Mouse (Mus musculus): ENCODE results near the gene Atxn10.

Gene Atxn10

DNA sequence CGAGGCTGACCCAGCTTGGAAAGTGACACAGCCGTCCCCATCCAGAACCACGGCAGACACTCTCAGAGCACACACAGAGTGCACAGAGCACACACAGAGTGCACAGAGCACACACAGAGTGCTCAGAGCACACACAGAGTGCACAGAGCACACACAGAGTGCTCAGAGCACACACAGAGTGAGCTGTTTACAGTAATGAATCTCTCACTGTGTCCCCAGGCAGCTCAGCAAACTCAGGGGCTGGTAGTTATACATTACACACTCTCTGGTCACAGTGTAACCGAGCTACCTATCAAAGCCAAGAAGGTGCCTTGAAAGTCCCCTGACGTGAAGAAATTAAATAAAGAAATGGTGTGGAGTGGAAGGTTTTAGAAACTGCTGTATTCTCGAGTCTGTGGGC, 133.4 kb downstream of the Atxn10 start:
- no peak for DNase-seq (ENCODE audit: low spot score in 2 of 2)

DNA sequence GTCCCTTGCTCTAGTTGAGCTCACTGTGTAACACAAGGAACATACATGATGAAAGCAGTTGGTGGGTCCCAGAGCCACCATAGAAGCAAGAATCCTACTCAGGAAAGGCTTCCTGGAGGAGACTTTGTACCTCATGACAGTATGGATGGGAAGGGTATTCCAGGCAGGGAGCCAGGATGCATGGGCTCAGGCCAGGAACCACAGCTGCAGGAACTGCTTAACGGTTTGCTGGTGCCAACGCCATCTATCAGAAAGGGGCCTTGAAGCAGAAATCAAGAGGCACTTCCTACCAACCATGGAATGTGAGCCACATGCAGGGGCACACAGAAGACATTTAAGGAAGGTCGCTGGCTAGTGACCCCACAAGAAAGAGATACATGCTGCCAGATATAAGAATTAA, 138.7 kb downstream of the Atxn10 start:
- DNase-seq (ENCODE audit: low spot score in 2 of 2), result peak in 1 of 2 experiments; percentile 73

DNA sequence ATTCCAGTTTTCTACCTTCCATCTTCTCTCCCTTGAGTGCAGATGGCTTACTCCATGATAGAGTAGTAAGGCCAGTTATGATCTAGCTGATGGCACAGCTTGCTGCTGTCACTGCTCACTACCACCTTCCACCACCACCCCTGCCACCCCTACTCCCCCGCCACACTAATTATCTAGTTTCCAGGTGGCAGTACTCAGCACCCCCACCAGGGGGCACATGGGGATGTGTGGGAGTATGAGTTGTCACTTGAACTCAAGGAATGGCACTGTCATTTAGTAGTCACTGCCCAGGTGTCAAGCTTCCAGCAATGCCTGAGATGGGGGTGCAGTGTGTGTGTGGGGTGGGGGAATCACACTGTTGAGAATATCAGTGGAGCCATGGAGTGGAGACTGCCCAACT, 141.5 kb downstream of the Atxn10 start:
- DNase-seq (ENCODE audit: low spot score in 2 of 2), result peak; percentile 59 to 78

DNA sequence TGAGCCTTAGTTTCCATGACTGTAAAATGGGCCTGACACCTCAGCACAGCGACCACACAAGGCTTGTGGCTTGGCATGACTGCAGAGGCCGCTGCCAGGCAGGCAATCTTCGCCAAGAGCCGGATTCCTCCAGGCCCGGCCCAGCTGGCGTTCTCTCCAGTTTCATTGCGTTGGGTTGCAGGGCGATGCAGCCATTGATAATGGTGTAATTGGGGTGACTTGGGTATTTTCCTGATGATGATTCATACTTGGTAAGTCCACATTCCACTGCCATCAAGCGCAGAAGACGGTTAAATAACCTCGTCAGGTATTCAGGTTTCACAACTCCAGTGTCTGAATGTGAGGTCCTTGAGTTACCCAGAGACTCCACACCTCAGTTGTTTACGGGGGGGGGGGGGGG, 143.3 kb downstream of the Atxn10 start:
- peak in 1 of 2 experiments; percentile 51 for DNase-seq (ENCODE audit: low spot score in 2 of 2)

DNA sequence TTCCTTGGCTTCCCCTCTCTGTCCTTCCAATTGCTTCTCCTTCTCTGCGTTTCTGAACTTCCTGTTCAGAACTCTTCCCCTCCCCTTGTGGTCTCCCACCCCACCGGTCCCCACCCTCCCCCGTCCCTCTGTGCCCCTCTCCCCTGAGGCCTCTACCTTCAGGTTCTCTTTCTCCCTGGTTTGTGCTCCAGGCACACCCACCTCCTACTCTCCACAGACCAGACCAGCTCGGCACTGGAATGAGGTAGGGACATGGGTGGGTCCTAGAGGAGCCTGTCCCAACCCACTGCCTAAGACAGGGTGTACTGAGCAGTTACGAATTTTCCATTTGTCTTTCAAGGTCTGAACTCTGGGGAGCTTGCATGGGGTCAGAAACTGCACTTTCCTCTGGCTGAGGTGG, 143.9 kb downstream of the Atxn10 start:
- no peak for DNase-seq (ENCODE audit: low spot score in 2 of 2)

DNA sequence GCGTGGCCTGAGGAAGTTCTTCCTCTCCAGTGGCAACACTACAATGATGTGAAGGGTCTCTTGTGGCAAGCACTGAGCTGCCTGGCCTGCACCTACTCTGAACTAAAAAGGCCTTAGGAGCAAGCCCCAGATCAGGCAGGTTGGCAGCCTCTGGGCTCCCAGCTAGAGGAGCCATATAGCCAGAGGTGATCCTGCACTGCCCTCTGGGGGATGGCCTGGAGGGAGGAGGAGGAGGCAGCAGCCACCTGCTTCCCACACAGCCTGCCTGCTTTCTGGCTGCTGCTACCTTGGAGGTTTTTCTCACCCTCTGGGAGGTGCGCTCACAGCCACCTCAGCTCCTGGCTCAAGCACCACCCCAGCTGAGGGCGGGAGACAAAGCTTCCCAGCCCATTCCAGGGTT, 144.6 kb downstream of the Atxn10 start:
- DNase-seq (ENCODE audit: low spot score in 2 of 2), result no peak

DNA sequence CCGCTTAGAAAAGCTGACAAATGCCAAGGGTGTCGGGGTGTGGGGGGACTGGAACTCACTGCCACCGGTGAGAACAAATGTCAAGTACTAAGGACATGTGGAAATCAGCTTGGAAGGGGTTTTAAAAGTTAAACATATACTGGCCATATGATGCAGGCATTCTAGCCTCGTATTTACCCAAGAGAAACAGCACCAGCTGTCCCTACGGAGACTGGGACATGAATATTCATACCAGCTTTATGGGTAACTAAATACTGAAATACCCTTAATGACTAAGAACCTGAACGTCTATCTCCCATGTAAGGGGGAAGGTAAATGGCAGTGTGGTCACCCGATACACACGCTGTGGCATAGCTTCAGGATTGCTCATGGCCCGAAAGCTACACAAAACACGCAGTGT, 152.9 kb downstream of the Atxn10 start:
- DNase-seq (ENCODE audit: low spot score in 2 of 2), result no peak

DNA sequence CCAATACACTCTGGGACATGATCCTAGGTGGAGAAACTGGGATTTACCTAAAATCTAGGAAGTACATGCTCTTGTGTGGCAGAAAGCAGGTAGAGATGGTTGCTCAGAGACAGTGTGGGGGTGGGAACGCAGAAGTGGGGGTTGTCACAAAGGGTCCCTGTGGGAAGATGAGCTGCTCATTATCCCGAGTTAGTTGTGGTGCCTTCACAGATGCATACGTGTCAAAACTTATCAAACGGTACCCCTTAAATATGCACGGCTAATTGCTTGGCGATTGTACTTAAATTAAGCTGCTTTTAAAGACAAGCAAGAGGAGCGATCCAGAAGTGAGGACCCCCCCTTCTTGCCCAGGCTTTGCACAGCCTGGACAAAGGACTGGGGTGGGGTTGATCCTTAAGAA, 153.7 kb downstream of the Atxn10 start:
- no peak for DNase-seq (ENCODE audit: low spot score in 2 of 2)

DNA sequence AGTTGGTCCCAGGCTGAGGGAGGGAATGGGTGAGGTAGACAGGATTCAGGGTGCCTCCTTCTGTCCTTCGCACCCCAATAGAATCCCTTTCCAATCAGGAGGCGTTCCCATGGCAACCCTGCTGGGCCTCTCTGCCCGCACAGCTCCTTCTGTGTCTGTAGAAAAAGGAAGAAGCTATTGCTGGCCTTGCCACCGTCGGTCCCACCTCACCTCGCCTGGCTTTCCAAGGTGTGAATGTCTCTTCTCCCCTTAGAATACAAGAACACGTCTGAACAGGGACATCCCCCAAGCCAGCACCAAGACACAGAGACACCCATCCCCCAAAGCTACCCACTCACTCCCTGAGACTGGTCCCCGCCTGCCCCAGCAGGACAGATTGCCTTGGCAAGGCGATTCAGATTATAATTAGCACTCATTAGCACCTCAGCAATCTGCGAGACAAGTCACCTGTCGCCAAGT, 158.1 kb downstream of the Atxn10 start:
- DNase-seq (ENCODE audit: low spot score in 2 of 2), result no peak

DNA sequence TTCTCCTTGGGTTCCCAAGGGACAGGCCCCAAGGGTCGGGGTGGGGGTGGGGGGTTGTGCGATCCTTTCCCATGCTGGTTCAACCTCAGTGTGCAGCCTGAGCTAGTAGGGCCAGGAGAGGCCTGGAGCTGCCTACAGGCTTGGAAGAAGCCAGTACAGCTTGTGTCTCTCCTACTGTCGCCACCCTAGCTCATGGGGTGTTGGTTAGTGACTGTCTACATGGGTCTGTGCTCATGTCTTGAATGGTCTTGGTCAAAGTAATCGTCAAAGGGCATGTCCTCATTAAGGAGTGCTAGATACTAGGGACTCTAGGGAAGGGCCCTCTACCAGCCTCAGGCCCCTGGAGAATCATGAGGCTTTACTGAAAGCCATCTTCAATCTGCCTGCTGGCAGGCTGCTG, 161.5 kb downstream of the Atxn10 start:
- DNase-seq (ENCODE audit: low spot score in 2 of 2), result no peak

DNA sequence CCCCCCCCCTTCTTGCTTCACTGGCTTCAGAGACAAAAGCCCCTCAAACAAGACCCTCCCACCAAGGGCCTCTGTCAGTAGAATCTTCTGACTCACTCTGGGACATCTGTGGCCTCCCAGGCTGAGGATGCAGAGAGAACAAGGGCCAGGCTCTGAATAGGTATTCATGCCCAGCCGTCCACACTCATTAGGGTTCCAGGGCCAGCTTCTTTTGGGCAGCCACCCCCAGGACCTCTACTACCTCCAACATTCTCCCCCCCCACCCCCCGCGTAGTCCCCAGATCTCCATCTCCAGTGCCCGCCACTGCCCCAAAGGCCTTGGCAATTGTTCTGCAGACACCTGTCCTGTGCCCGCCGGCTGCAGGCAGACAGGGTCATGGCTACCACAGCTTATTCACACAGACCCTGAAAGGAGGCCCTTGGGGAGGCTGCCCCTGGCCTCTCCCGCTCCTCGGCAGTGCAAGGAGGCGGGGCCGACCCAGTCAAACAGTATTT, 162.0 kb downstream of the Atxn10 start:
- DNase-seq (ENCODE audit: low spot score in 2 of 2), result no peak

DNA sequence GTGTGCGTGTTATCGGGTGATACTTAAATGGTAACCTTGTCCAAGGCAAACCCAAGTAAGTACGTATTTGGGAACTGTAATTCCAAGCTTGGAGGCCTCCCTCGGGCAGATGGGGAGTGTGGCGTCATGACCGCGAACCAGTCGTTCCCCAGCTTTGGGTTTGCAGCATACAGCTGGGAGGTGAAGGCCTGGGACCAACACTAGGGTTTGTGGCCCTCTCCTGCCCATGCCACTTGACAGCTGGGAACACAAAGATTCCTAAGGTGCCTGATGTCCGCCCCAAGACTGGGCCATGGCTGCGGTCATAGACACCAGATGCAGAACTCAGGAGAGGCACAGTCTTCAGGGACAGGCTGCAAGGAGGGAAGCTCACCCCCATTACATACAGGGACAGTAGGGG, 164.2 kb downstream of the Atxn10 start:
- DNase-seq (ENCODE audit: low spot score in 2 of 2), result no peak

DNA sequence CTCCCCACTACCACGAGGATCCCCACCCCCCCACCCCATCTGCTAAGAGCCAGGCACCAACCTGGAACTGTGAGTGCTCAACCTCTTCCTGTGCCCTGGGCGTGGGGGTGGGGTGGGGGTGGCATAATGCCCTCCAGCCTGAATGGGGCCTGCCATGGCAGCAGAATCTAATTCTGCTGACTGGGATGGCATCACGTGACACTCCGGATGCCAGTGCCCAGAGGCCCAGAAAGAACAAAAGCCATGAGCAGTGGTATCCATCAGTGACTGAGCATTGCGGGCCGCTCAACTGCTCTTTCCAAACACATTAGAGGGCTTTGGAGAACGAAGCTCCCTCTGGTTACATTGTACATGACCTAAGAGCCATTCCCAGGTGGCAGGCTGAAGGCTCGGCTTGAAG, 167.1 kb downstream of the Atxn10 start, which contains the start of gene 7530416G11Rik:
Gene 7530416G11Rik (minus strand): TSS at position 101 of the 400 bp plus-strand sequence.
- DNase-seq (ENCODE audit: low spot score in 2 of 2), result no peak

DNA sequence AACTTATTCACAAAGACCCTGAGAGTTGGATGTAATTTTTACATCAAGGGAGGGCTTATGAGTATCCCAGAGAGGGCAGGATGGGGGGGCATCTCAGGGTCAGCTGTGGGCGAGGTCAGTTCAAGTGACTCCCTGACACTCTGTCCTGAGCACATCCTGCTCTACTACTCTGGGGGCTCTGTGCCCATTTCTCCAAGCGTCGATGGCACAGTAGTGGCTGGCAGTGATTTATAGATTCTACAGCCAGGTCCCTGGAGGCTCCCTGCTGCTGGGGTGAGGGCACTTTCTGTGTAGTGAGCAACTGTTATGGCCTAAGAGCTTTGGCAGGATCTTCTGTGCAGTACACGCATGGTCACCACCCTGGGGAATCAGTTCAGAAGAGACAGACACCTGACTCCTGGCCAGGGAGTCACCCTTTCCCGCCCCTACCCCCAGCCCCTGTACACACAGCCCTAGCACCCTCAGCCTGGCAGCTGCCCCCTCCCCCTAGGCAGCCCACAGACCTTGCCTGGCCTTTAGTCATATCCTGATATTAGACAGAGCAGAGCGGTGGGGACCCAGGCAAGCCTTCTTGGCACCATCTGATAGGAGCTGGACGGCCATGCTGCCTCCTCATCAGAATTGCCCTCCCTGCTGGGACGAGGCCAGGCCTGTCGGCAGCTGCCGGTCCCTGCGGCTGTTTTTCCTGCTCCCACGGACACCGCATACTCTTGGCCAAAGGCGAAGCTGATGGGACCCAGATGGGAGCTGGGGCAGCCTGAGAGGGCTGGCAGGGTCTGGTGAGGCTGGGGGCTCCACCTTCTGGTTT, 169.3 kb downstream of the Atxn10 start:
- DNase-seq (ENCODE audit: low spot score in 2 of 2), result peak in 1 of 2 experiments; percentile 76

DNA sequence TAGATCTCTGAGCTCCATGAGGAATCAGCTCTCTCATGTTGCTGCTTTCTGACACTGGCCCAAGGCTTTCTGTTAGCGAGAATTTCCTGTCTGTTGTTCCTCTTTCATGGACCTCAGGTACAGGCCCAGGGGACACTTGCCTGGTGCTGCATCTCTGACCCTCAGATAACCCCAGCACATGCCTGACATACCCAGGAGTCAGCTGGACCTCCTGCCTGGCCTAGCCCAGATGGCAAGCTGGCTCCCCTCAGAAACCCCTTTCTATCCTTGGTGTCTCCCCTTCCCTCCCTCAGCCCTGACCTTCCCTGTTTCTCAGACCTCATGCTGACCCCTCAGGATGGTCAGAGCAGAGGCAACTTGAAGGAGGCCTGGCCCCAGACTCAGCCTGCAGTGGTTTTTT, 170.6 kb downstream of the Atxn10 start:
- DNase-seq (ENCODE audit: low spot score in 2 of 2), result no peak

DNA sequence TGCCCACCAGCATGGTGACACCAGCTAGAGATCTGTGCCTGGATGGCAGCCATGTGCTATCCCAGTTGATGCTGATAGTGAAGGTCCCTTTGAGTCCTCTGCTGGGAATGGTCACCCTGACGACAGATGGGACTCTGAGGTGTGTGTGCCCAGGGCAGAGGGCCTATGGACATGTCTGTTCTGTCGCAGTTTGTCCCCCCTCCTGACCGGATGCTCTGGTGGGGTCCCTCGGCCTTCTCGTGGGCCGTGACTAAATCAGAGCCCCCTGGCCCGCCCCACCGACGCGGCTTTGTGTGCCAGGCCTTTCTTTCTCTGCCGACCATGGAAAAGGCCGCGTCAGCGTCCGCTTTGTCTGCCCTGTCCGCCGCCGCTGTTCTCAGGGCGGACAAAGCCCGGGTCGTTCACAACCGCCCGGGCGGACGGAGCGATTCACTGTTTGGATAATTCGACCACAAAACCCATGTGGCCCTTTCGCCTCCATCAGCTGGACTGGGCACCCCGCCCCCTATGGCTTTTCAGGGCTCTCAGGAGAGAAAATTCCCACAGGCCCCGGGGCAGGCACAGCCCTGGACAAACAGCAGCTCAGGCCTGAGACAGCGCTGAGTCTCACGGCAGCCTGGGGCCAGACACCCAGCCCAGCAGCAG, 171.4 kb downstream of the Atxn10 start:
- no peak for DNase-seq (ENCODE audit: low spot score in 2 of 2)

Measured in cerebellum, postnatal 4 days (tissue).